Mouse (Mus musculus) v-Abl transformed pro-B cells (cell line): ENCODE measurements at regions not wholly inside any gene's neighbourhood (a gene's known extent, or its start where the extent isn't known, plus 50 kb on each side); places are given as distances from the start of the nearest gene placed in this dataset.

Source experiments
- in situ Hi-C, 2 experiments: fragments of 400-800 bp; cut with MboI; formaldehyde crosslinking; loops; one replicate each; pipeline ENCODE4 v1.15.1; 2025; ENCODE audit not compliant: unreplicated experiment in 2 of 2

- in situ Hi-C loops: loop anchor here in 1 of 2 experiments (25.0 kb wide), 1 partner anchor 508 kb away; the partner anchor contains the start of gene Gpbp1
Measured at GRCm38 (mm10) chr13:111995716-111996115, 186.9 kb upstream of the Map3k1 start.

GRCm38 (mm10) chr13:111996910-111997309 is 188.1 kb upstream of the Map3k1 start:
- in situ Hi-C loops: loop anchor here in 1 of 2 experiments (25.0 kb wide), 1 partner anchor 510 kb away; the partner anchor contains the start of gene Gpbp1

- in situ Hi-C loops: loop anchor here in 1 of 2 experiments (25.0 kb wide), 1 partner anchor 511 kb away; the partner anchor contains the start of gene Gpbp1
Measured at GRCm38 (mm10) chr13:111997980-111998945, 189.5 kb upstream of the Map3k1 start.

GRCm38 (mm10) chr13:111999647-112000292 is 191.0 kb upstream of the Map3k1 start:
- in situ Hi-C loops: loop anchor here (5.0 to 25.0 kb wide), 6 partner anchors 132 to 512 kb away; partner anchors contain the start of gene Gpbp1 (in 1 of the 2)

- in situ Hi-C loops: loop anchor here (5.0 to 10.0 kb wide), 5 partner anchors 133 to 257 kb away; no protein-coding TSS in a partner anchor
Measured at GRCm38 (mm10) chr13:112000293-112000665, 191.5 kb upstream of the Map3k1 start.

- in situ Hi-C loops: loop anchor here (5.0 to 10.0 kb wide), 5 partner anchors 133 to 257 kb away; no protein-coding TSS in a partner anchor
Measured at GRCm38 (mm10) chr13:112000696-112001095, 191.9 kb upstream of the Map3k1 start.

GRCm38 (mm10) chr13:112001155-112002025 is 192.6 kb upstream of the Map3k1 start:
- in situ Hi-C loops: loop anchor here (5.0 to 10.0 kb wide), 5 partner anchors 134 to 256 kb away; no protein-coding TSS in a partner anchor

GRCm38 (mm10) chr13:112002661-112003347 is 194.0 kb upstream of the Map3k1 start:
- in situ Hi-C loops: loop anchor here (5.0 to 10.0 kb wide), 5 partner anchors 136 to 254 kb away; no protein-coding TSS in a partner anchor

- in situ Hi-C loops: loop anchor here (5.0 to 10.0 kb wide), 5 partner anchors 136 to 254 kb away; no protein-coding TSS in a partner anchor
Measured at GRCm38 (mm10) chr13:112003445-112003844, 194.7 kb upstream of the Map3k1 start.

- in situ Hi-C loops: loop anchor here (5.0 to 10.0 kb wide), 5 partner anchors 137 to 253 kb away; no protein-coding TSS in a partner anchor
Measured at GRCm38 (mm10) chr13:112004126-112004525, 195.3 kb upstream of the Map3k1 start.

- in situ Hi-C loops: loop anchor here (10.0 kb wide), 2 partner anchors 141 to 189 kb away; no protein-coding TSS in a partner anchor
Measured at GRCm38 (mm10) chr13:112005421-112005820, 196.6 kb upstream of the Map3k1 start.

GRCm38 (mm10) chr13:112008806-112009205 is 200.0 kb upstream of the Map3k1 start:
- in situ Hi-C loops: loop anchor here (10.0 kb wide), 2 partner anchors 144 to 186 kb away; no protein-coding TSS in a partner anchor

GRCm38 (mm10) chr13:112009288-112009687 is 200.5 kb upstream of the Map3k1 start:
- in situ Hi-C loops: loop anchor here (10.0 kb wide), 2 partner anchors 144 to 186 kb away; no protein-coding TSS in a partner anchor

GRCm38 (mm10) chr13:112010464-112010863 is 201.7 kb upstream of the Map3k1 start:
- in situ Hi-C loops: no loop called here

GRCm38 (mm10) chr13:112012640-112013039 is 203.8 kb upstream of the Map3k1 start:
- in situ Hi-C loops: no loop called here

- in situ Hi-C loops: no loop called here
Measured at GRCm38 (mm10) chr13:112015083-112015482, 206.3 kb upstream of the Map3k1 start.

- in situ Hi-C loops: no loop called here
Measured at GRCm38 (mm10) chr13:112016280-112016679, 207.5 kb upstream of the Map3k1 start.

- in situ Hi-C loops: no loop called here
Measured at GRCm38 (mm10) chr13:112018497-112019281, 209.9 kb upstream of the Map3k1 start.
